Mouse (Mus musculus) liver, embryonic 11.5 days (tissue): ENCODE data around the gene Dab1. TPM values are rescaled to one million over a fixed set of nuclear protein-coding genes. Genes with fewer than 3 reads are reported as not detected.

Source experiments
- ATAC-seq: fragments of 200-750 bp; cut with Nextera tagmentation; replicated peaks from 2 replicates; pipeline ENCODE4 v1.8.0; 2017; ENCODE audit warnings: moderate number of reproducible peaks, mild to moderate bottlenecking, moderate TSS enrichment, moderate library complexity; ENCODE audit not compliant: low FRiP score
- DNase-seq: peaks from one replicate; pipeline ENCODE4 v3.0.0-alpha.2; 2017; ENCODE audit warnings: low spot score
- H3K27ac ChIP-seq: fragments of 300-500 bp; sonication (generic); 2 replicates; pipeline ENCODE4 v1.5.1; 2014; ENCODE audit warnings: mild to moderate bottlenecking, low read depth, low read length, control low read depth
- H3K27me3 ChIP-seq: fragments of 300-500 bp; sonication (generic); replicated peaks from 2 replicates; pipeline ENCODE4 v1.6.1; 2014; ENCODE audit warnings: low read length, mixed read lengths; ENCODE audit not compliant: control insufficient read depth, insufficient read depth
- H3K36me3 ChIP-seq: fragments of 300-500 bp; sonication (generic); 2 replicates; pipeline ENCODE4 v1.6.1; 2014; ENCODE audit warnings: mild to moderate bottlenecking, low read length, moderate library complexity, mixed read lengths; ENCODE audit not compliant: control insufficient read depth, insufficient read depth
- H3K4me1 ChIP-seq: fragments of 300-500 bp; sonication (generic); replicated peaks from 2 replicates; pipeline ENCODE4 v1.6.1; 2014; ENCODE audit warnings: low read length, mixed read lengths; ENCODE audit not compliant: control insufficient read depth, insufficient read depth
- H3K4me2 ChIP-seq: fragments of 300-500 bp; sonication (generic); 2 replicates; pipeline ENCODE4 v1.6.1; 2014; ENCODE audit warnings: mild to moderate bottlenecking, control low read depth, moderate library complexity
- H3K4me3 ChIP-seq: fragments of 300-500 bp; sonication (generic); 2 replicates; pipeline ENCODE4 v1.5.1; 2014; ENCODE audit warnings: low read depth, low read length, control low read depth
- H3K9ac ChIP-seq: fragments of 300-500 bp; sonication (generic); 2 replicates; pipeline ENCODE4 v1.6.1; 2014; ENCODE audit warnings: low read depth, low read length, control low read depth
- H3K9me3 ChIP-seq: fragments of 300-500 bp; sonication (generic); 2 replicates; pipeline ENCODE4 v1.6.1; 2016; ENCODE audit warnings: low read length, inconsistent platforms, mixed read lengths; ENCODE audit not compliant: control insufficient read depth
- WGBS: fragments of 180-500 bp; shearing (Covaris S2); extraction: QIAGEN DNeasy Blood & Tissue Kit; methylation state at CpG from one replicate; pipeline ENCODE4 v1.1.7; 2014; 5-methylcytosine and 5-hydroxymethylcytosine counted together
- polyA plus RNA-seq: library from polyadenylated mRNA; unstranded; fragments of >200 nt; fragmentation: Nextera tagmentation; extraction: Ambion mirVana; gene quantifications from 2 replicates; pipeline ENCODE4 v1.2.1, GENCODE M21; 2014

The Dab1 gene
- polyA plus RNA-seq, 1 experiment from 2014 or later: 1.8 TPM

DNA sequence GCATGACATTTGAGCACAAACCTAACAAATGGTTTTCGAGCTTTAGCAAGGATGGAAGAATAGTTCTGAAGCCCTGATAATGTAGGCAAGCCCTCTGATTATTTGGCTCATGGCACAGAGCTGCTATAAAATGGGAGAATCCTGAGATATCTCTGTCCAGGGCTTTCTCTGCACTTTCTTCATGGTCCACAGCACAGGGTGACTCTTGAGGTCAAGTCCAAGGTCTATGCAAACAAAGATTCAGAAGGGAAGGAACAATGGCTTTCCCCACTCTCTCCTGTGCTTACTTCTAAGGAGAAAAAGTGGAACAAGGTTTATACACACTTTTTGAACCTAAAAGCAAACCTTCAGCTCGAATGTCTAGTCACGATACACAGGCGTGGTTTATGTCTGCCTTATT lies 1061.3 kb downstream of the Dab1 start:
- H3K27ac ChIP-seq: no peak overlapping the region
- H3K27me3 ChIP-seq: no peaks in the 10 kb centered on the region
- WGBS: 82% methylated on average over 4 of the region's 4 CpGs
- no peak for ATAC-seq
- no peak overlapping the region for H3K4me3 ChIP-seq
- H3K9me3 ChIP-seq: no peaks in the 10 kb centered on the region
- no peak overlapping the region for H3K9ac ChIP-seq
- no peaks in the 10 kb centered on the region for H3K36me3 ChIP-seq
- H3K4me2 ChIP-seq: no peak overlapping the region
- H3K4me1 ChIP-seq: no peaks in the 10 kb centered on the region
- DNase-seq: no peak

DNA sequence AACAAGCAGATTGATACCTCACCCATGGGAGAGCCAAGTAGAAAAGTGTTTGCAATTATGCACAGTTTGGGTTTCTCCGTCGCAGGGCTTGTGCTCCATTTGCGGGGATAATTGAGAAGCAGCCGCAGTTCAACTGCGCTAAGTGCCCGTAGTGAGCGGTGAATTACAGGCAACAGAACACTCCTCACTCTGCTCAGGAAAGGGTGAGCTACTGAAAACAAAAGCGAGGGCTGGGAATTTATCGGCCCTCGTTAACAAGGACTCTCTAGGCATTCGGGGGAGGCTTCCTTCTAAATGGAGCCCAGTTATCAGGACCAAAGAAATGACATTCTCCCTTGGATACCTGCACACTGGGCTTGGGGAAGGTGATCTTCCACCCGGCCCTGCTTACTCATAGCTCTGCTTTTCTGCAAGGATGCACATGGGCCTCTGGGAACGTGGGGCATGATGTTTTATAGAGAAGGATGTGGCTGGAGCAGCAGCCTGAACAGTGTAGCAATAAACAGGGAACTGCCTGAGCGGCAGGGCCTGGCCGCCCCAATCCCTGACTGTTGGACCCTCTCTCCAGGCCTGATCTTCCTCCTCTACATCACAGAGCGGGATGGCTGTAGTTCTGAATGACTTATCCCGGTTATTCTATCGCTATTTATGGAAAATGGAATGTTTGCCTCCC lies 1067.1 kb downstream of the Dab1 start:
- Histone ChIP-seq H3K27me3 (no peaks in the 10 kb centered on the region), H3K4me2 (no peak overlapping the region), H3K4me1 (no peaks in the 10 kb centered on the region), H3K4me3 (no peak overlapping the region), H3K27ac (no peak overlapping the region), H3K9ac (no peak overlapping the region), H3K9me3 (no peaks in the 10 kb centered on the region), H3K36me3 (no peaks in the 10 kb centered on the region)
- no peak for DNase-seq
- 72% methylated on average over 18 of the region's 18 CpGs for WGBS
- ATAC-seq: no peak

DNA sequence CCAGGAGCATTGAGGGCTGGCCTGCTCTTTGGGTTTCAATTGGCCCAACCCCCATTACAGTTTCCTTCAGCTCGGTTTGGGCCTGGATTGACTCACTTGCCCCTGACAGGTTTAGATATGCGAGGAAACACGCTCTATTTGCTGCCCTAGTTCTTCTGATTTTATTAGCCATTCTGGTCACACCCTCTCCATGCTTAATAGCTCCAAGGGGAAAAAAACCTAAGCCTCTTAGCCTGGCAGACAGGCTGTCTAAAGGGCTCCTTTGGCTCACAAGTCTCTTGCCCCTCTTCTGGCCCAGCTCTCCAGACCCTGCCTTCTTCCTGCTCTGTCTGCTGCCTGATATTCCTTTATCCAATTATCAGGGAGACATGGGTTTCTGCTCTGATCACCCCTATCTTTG lies 1069.9 kb downstream of the Dab1 start:
- Histone ChIP-seq H3K27me3 (no peaks in the 10 kb centered on the region), H3K4me3 (no peak overlapping the region), H3K9ac (no peak overlapping the region), H3K4me2 (no peak overlapping the region), H3K9me3 (no peaks in the 10 kb centered on the region), H3K27ac (no peak overlapping the region), H3K36me3 (no peaks in the 10 kb centered on the region), H3K4me1 (no peaks in the 10 kb centered on the region)
- no peak for ATAC-seq
- 45% methylated on average over 3 of the region's 3 CpGs for WGBS
- DNase-seq: no peak

DNA sequence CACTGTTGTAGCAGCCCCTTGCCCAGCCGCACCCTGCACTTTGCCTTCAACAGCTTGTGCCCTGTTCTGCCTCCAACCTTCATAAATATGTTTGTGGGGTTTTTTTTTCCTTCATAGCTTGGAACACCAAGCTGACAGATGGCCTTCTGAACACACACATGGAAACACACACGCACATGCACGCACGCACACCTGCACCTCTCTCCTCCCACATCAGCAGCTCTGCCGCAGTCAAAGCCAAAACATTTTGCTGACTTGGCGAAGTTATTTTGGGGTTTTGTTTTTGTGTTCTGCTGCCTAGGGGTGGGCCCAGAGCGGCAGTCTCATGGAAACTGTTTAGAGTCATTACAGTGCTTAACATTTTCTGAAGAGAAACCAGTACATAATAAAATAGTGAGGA lies 1071.9 kb downstream of the Dab1 start:
- Histone ChIP-seq H3K4me3 (no peak overlapping the region), H3K36me3 (no peaks in the 10 kb centered on the region), H3K9ac (no peak overlapping the region), H3K27me3 (no peaks in the 10 kb centered on the region), H3K4me1 (no peaks in the 10 kb centered on the region), H3K27ac (no peak overlapping the region), H3K9me3 (no peaks in the 10 kb centered on the region), H3K4me2 (no peak overlapping the region)
- no peak for DNase-seq
- no peak for ATAC-seq
- WGBS: 87% methylated on average over 7 of the region's 7 CpGs

DNA sequence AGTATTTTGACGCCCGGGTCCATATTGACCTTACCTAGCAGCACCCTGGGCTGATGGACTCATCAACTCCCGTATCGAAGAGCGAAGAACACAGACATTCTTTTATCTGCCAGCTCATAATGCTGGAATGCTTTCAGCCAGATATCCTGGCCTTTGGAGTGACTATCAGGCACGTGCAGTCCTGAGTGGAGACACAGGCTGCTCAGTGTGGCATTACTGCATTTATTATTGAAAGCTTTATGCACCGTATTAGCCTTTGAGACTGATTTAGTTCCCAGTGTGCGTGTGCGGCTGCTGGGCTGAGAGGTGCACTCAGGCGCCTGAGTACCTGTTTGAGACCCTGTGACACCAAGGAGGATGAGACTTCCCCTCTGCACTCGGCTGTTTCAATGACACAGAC lies 1075.0 kb downstream of the Dab1 start:
- H3K27ac ChIP-seq: no peak overlapping the region
- ATAC-seq (no peak), DNase-seq (no peak)
- no peaks in the 10 kb centered on the region for H3K4me1 ChIP-seq
- no peak overlapping the region for H3K4me2 ChIP-seq
- 71% methylated on average over 11 of the region's 11 CpGs for WGBS
- no peaks in the 10 kb centered on the region for H3K27me3 ChIP-seq
- H3K9me3 ChIP-seq: no peaks in the 10 kb centered on the region
- no peaks in the 10 kb centered on the region for H3K36me3 ChIP-seq
- no peak overlapping the region for H3K4me3 ChIP-seq
- H3K9ac ChIP-seq: no peak overlapping the region

DNA sequence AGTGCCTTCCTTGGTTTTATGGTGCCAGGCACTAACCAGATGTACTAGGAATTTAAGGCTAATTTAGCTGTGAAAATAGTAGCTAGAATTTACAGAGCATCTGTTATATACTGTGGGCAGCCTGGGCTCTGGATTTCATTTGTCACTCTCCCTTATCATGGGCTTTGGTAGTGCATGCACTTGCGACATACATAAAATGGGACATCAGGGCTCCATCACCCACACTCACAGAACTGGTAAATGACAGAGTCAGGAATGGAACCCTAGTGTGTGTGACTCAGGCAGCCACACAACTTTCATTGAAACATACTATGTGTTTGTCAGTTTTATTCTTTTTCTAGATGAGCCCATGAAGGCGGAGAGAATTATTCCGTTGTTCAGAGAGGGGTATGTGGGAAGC lies 1077.4 kb downstream of the Dab1 start:
- H3K27me3 ChIP-seq: no peaks in the 10 kb centered on the region
- no peak overlapping the region for H3K4me2 ChIP-seq
- WGBS: 87% methylated on average over 3 of the region's 3 CpGs
- H3K9me3 ChIP-seq: no peaks in the 10 kb centered on the region
- H3K27ac ChIP-seq: no peak overlapping the region
- DNase-seq (no peak), ATAC-seq (no peak)
- H3K4me3 ChIP-seq: no peak overlapping the region
- no peak overlapping the region for H3K9ac ChIP-seq
- H3K4me1 ChIP-seq: no peaks in the 10 kb centered on the region
- H3K36me3 ChIP-seq: no peaks in the 10 kb centered on the region

DNA sequence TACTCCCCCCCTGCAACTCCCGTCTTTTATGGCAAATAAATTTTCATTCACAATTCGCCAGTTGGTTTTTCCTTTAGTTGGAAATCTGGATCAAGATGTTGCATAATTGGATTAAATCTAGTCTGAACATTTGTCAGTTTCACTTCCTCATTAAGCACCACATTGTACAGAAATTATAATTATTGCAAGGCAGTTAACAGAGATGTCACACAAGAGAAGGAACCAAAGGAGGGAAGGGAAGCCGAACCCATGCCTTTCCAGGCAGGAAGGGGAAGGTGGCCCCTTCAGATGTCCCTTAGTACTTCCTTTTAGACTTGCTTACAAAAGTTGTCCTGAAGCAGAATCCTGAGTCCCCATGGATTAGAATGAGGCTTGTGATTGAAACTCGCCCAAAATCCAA lies 1078.5 kb downstream of the Dab1 start:
- DNase-seq (no peak), ATAC-seq (no peak)
- Histone ChIP-seq H3K27ac (no peak overlapping the region), H3K4me2 (no peak overlapping the region), H3K36me3 (no peaks in the 10 kb centered on the region), H3K27me3 (no peaks in the 10 kb centered on the region), H3K4me3 (no peak overlapping the region), H3K4me1 (no peaks in the 10 kb centered on the region), H3K9me3 (no peaks in the 10 kb centered on the region), H3K9ac (no peak overlapping the region)
- WGBS: 63% methylated on average over 4 of the region's 4 CpGs

DNA sequence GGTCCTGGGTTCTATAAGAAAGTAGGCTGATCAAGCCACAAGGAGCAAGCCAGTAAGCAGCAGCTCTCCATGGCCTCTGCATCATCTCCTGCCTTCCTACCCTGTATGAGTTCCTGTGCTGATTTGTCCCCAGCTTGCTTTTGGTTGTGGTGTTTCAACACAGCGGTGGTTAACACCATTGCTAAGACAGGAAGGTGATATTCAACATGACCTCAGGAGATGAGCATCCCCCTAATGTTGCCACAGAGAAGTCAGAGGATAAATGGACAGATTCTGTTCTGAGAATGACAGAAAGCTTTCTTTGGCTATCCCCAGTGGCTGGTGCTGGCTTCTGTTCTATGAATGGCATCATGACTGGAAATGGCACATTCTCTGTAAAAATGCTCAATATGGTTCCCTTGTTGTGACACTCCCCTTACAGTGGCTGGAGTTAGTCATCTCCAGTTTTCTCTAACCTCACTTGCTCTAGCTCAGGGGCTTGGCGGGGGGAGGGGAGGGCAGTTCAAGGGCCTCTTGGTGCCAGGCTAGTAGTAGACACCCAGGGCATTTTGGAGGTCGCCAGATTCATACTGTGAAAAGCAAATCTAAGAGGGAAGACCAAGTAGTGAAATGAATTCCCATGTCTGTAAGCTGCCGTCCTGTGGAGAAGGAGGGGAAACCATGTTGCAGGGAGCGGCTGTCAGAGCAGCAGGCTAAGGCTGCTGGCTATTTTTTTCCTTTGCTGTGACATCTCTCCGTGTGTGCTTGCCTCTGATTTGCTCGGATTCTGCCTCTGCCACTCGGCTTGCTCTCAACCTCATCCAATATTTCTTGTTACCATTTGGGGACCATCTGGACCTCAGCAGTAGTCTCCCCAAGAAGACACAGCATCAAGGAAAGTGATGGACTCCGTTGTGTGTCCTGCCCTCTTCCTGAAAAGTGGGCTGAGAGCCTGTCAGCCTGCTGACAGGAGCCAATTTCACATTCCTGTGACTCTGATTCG lies 1086.8 kb downstream of the Dab1 start:
- H3K27ac ChIP-seq: no peak overlapping the region
- no peaks in the 10 kb centered on the region for H3K4me1 ChIP-seq
- H3K4me3 ChIP-seq: no peak overlapping the region
- H3K9me3 ChIP-seq: no peaks in the 10 kb centered on the region
- no peak for ATAC-seq
- no peak overlapping the region for H3K4me2 ChIP-seq
- no peak for DNase-seq
- H3K9ac ChIP-seq: no peak overlapping the region
- no peaks in the 10 kb centered on the region for H3K36me3 ChIP-seq
- WGBS: 70% methylated on average over 10 of the region's 10 CpGs
- H3K27me3 ChIP-seq: no peaks in the 10 kb centered on the region
